Mouse (Mus musculus) ES-Bruce4 (cell line): ENCODE data around the gene Map3k14. TPM values are rescaled to one million over a fixed set of nuclear protein-coding genes. Genes with fewer than 3 reads are reported as not detected.
"Not testable (repeated sequence)": the region's sequence is repeated elsewhere in the genome, so short reads cannot be mapped to it uniquely, and the experiment has no call there.

ENCODE experiments used
- H3K27ac ChIP-seq: 2 replicates; pipeline ENCODE4 v1.5.1; 2012; ENCODE audit warnings: low read length, inconsistent platforms; ENCODE audit not compliant: insufficient read depth
- H3K27me3 ChIP-seq: 2 replicates; pipeline ENCODE4 v1.6.1; 2012; ENCODE audit warnings: mild to moderate bottlenecking, low read length, inconsistent platforms; ENCODE audit not compliant: control insufficient read depth, poor library complexity, insufficient read depth, severe bottlenecking
- H3K36me3 ChIP-seq: 2 replicates; pipeline ENCODE4 v1.6.1; 2012; ENCODE audit warnings: inconsistent platforms, mild to moderate bottlenecking, low read length, moderate library complexity; ENCODE audit not compliant: control insufficient read depth, poor library complexity, insufficient read depth, severe bottlenecking
- H3K4me1 ChIP-seq: one replicate; pipeline ENCODE4 v1.8.1; 2011; ENCODE audit warnings: low read length; ENCODE audit not compliant: control insufficient read depth, insufficient read depth
- H3K4me3 ChIP-seq: 2 replicates; pipeline ENCODE4 v1.5.1; 2011; ENCODE audit warnings: low read depth, mild to moderate bottlenecking, low read length
- H3K9ac ChIP-seq: 2 replicates; pipeline ENCODE4 v1.6.1; 2012; ENCODE audit warnings: low read depth, mild to moderate bottlenecking, inconsistent platforms; ENCODE audit not compliant: poor library complexity, severe bottlenecking
- H3K9me3 ChIP-seq: replicated peaks from 2 replicates; pipeline ENCODE4 v1.6.1; 2012; ENCODE audit warnings: mild to moderate bottlenecking, low read length, inconsistent platforms; ENCODE audit not compliant: control insufficient read depth, poor library complexity, insufficient read depth, severe bottlenecking
- CTCF ChIP-seq: IDR thresholded peaks from one replicate; pipeline ENCODE4 v1.8.1; 2011; ENCODE audit warnings: low read depth, low read length
- EP300 ChIP-seq: IDR thresholded peaks from 2 replicates; pipeline ENCODE4 v1.6.1; 2011; ENCODE audit warnings: low read depth, low read length; ENCODE audit not compliant: insufficient read depth
- POLR2A ChIP-seq: IDR thresholded peaks from one replicate; pipeline ENCODE4 v1.8.1; 2011; ENCODE audit warnings: low read length; ENCODE audit not compliant: insufficient read depth
- polyA plus RNA-seq: library from polyadenylated mRNA; stranded (reverse); fragments of >200 nt; gene quantifications from 2 replicates; pipeline ENCODE4 v1.2.4, GENCODE M21; 2011; ENCODE audit warnings: low read depth; ENCODE audit not compliant: missing spikeins, insufficient read depth, insufficient read length

The Map3k14 gene
- polyA plus RNA-seq, 1 experiment, result 2.2 TPM

GRCm38 (mm10) chr11:103292152-103292889 lies 25.0 kb upstream of the Map3k14 start:
- Histone ChIP-seq H3K27me3 (no peaks in the 10 kb centered on the region), H3K36me3 (no peaks in the 10 kb centered on the region), H3K4me1 (no peaks in the 10 kb centered on the region), H3K27ac (no peak overlapping the region), H3K4me3 (no peak overlapping the region), H3K9ac (no peak overlapping the region), H3K9me3 (no peaks in the 10 kb centered on the region)
- TF ChIP-seq CTCF (no peak), EP300 (no peak), POLR2A (no peak)

- not testable (repeated sequence) for H3K4me1 ChIP-seq, H3K27ac ChIP-seq, H3K9me3 ChIP-seq, H3K4me3 ChIP-seq, H3K9ac ChIP-seq, H3K36me3 ChIP-seq, H3K27me3 ChIP-seq
These were observed 23.6 kb upstream of the Map3k14 start for GRCm38 (mm10) chr11:103290841-103291240.

GRCm38 (mm10) chr11:103288291-103288963 lies 21.2 kb upstream of the Map3k14 start:
- Histone ChIP-seq H3K27ac (no peak overlapping the region), H3K36me3 (no peaks in the 10 kb centered on the region), H3K4me3 (no peak overlapping the region), H3K27me3 (no peaks in the 10 kb centered on the region), H3K4me1 (no peaks in the 10 kb centered on the region), H3K9ac (no peak overlapping the region), H3K9me3 (no peaks in the 10 kb centered on the region)
- TF ChIP-seq CTCF, result no peak
- no peak for TF ChIP-seq EP300

GRCm38 (mm10) chr11:103286910-103287309 lies 19.6 kb upstream of the Map3k14 start:
- no peak overlapping the region for H3K4me3 ChIP-seq
- H3K4me1 ChIP-seq, result no peaks in the 10 kb centered on the region
- no peak for TF ChIP-seq EP300
- TF ChIP-seq POLR2A, result no peak
- no peak for TF ChIP-seq CTCF
- no peaks in the 10 kb centered on the region for H3K27me3 ChIP-seq
- H3K9me3 ChIP-seq, result no peaks in the 10 kb centered on the region
- H3K9ac ChIP-seq, result no peak overlapping the region
- no peaks in the 10 kb centered on the region for H3K36me3 ChIP-seq
- H3K27ac ChIP-seq, result no peak overlapping the region

- no peak for TF ChIP-seq EP300
- TF ChIP-seq CTCF, result no peak
- TF ChIP-seq POLR2A, result no peak
- Histone ChIP-seq H3K4me1 (no peaks in the 10 kb centered on the region), H3K36me3 (no peaks in the 10 kb centered on the region), H3K4me3 (no peak overlapping the region), H3K9ac (no peak overlapping the region), H3K27me3 (no peaks in the 10 kb centered on the region), H3K27ac (no peak overlapping the region), H3K9me3 (no peaks in the 10 kb centered on the region)
These were observed 18.7 kb upstream of the Map3k14 start for GRCm38 (mm10) chr11:103285951-103286350.

GRCm38 (mm10) chr11:103285276-103285675 lies 18.0 kb upstream of the Map3k14 start:
- H3K9me3 ChIP-seq, result no peaks in the 10 kb centered on the region
- H3K27ac ChIP-seq, result no peak overlapping the region
- no peak for TF ChIP-seq POLR2A
- no peak for TF ChIP-seq EP300
- H3K4me1 ChIP-seq, result no peaks in the 10 kb centered on the region
- H3K9ac ChIP-seq, result no peak overlapping the region
- no peaks in the 10 kb centered on the region for H3K36me3 ChIP-seq
- H3K27me3 ChIP-seq, result no peaks in the 10 kb centered on the region
- H3K4me3 ChIP-seq, result no peak overlapping the region
